Mouse (Mus musculus) frontal cortex, postnatal 14 days (tissue): ENCODE data around the gene Lbhd1.
"Not testable (repeated sequence)": the region's sequence is repeated elsewhere in the genome, so short reads cannot be mapped to it uniquely, and the experiment has no call there.

Experiments used
- DNase-seq, 2 experiments: peaks; one replicate each; pipeline ENCODE4 v3.0.0; 2022; ENCODE audit warnings: low spot score in 2 of 2

Lbhd1 gene

DNA sequence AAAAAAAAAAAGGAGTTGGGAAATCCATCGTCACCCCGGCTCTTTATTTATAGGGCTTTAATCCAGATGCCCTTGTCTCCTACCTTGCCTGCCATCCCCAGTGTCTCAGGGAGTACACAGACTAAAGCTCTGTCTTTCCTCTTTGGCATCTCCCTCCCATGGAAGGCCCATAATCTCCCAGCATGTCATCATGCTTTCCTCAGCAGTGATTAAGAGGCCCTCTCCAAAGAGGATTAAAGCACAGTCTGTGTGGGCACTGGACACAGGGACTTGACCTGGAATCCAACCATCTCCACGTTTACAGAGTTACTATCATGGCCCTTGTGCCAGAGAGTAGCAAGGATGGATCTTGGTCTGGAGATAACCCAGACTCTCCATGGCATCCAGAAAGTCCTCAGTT, at the start of gene Lbhd1, which contains the start of gene Gm49403:
Gene Lbhd1 (plus strand): TSS at position 117 of the 400 bp plus-strand sequence.
Gene Gm49403 (plus strand): TSS at position 315 of the 400 bp plus-strand sequence.
- no peak for DNase-seq

DNA sequence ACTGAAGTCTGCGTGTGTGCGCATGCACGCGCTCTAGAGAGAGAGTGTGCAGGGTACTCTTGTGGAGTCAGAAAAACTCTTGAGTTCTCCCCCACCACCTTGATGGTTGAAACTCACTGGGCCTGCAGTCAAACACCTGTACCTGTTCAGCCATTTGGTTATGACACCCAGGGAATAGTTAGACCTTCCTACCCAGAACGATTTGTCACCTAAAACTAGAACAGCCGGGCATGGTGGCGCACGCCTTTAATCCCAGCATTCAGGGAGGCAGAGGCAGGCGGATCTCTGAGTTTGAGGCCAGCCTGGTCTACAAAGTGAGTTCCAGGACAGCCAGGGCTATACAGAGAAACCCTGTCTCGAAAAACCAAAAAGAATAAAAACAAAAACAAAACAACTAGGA, 47.2 kb upstream of the Lbhd1 start:
- not testable (repeated sequence) for DNase-seq

DNA sequence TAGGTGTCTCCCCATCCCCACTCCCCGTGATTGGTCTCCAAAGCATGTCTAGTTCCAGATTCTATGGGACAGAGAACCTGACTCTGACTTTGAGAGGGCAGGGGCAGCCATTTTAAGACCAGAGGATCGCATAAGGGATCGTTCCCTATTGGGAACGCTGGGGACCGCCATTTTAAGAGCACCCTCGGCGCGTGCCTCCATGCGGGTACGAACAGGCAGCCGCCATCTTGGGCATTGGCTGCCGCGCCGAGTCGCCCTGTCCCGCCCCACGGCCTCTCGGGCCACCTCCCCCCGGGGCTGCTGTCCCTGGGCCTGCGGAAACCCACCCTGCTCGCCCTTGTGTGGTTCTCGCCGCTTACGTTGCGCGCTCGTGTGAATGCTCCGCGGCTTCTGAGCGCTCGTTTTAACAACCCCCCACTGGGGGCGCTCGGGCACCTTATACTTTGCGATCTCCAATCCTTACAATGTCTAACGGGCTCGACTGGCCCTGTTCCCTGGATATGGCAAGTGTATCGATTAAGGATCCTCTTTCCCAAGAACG, 46.2 kb upstream of the Lbhd1 start, which contains the start of gene Bscl2:
Gene Bscl2 (plus strand): TSS at position 217 of the 541 bp plus-strand sequence.
- DNase-seq, result peak; percentile 85 to 87

DNA sequence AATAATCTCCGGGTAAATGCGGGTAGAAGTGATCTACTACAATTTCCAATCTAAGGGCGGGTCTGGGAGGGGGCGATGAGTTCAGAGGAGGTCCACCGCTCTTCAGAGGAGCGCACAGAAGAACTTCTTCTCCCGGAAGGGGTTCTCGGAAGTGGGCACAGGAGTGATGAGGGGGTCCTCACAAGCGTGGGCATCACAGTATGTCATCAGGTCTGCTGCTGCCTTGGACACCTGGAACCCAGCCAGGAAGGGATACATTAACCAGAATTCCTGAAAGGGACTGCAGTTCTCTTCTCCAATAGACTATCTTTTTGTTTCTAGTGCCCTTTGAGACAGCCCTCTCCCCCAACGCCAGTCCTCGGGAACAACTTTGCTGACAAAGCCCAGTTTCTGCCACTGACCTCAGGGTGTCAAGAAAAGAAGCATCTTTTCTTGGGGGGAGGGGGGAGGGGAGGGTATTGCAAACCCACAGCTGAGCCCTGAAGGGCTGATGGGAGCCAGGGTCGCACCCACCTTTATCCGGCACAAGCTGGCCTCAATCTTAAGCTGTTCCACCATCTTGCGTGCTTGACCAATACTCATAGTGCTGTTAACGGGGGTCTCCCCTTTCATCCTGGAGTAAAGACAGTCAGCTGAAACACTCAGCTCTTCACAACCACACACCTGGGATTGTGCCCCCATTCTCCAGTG, 45.3 kb upstream of the Lbhd1 start:
- DNase-seq, result peak in 1 of 2 experiments; percentile 38

DNA sequence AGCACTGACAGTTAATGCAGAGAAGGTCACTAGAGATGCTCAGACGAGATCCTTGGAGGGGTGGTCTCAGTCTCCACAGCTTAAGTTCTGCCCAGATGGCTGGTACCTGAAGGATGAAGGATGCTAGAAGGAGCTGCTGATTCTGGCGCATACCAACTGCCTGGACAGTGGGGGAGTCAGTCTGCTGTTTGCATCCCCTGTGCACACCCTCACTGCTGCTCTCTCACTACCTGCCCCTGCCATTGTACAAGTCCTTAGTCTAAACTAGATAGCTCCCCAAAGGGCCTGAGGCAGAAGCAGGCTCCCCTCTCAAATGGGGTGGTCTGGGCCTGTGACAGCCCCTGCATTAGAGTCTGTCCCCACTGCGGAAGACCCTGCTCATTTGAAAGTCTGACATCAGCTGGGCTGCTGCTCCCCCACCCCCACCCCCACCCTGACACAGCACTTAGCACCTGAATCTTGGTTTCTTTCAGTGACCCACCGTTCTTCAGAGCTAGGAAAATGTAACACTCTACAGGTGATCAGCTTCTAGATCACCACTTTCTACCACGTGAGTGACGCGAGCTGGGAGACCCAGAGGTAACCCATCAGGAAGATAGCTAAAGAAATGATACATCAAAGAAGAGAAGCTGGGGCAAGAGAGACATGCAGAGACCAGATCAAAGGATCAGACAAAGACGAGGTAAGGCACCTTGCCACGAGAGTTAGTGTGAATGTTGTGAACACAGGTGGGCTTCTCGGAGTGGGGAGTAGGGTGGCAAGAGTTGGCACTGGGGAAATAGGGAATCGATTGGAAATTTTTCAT, 44.2 kb upstream of the Lbhd1 start, which contains the start of gene Gng3:
Gene Gng3 (minus strand): TSS at position 92 of the 805 bp plus-strand sequence.
- peak; percentile 75 to 86 for DNase-seq

DNA sequence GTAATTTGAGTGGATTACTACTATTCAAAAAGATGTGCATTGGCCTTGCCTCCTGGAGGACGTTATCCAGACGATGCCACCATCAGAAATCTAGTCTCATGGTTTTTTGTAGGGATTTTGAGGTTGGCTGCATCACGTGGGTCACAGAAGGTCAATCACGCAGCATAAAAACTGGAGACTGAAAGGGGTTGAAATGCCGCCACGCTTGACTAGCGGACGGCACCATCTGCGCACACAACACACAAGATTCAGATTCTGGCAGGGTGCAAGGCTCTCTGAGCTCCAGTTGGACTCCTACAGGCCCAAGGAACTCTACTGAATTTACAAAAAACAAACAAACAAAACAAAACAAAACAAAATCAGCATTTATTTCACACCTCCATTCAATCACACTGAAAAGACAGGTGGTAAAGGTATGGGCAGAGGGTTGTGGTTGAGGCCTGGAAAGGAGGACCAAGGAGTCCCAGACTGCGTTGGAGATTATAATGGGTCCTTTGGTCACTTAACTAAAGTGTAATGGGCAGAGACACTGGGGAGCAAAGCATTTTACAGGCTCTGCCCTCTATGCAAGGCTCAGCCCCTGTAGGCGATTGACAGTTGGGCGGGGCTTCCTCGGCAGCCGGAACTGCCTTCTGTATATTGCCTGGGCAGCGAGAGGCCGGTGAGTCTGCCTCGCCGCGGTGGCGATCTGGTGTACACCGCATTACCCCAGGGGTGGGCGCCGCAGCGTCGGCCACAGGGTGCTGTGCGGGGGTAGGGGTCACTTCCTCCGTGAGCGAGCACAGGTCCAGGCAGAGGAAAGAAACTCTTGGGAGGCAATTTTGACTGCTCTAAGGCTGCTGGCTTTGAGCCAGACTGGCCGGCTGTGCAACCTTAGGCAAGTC, 43.4 kb upstream of the Lbhd1 start:
- peak in 1 of 2 experiments; percentile 69 for DNase-seq

DNA sequence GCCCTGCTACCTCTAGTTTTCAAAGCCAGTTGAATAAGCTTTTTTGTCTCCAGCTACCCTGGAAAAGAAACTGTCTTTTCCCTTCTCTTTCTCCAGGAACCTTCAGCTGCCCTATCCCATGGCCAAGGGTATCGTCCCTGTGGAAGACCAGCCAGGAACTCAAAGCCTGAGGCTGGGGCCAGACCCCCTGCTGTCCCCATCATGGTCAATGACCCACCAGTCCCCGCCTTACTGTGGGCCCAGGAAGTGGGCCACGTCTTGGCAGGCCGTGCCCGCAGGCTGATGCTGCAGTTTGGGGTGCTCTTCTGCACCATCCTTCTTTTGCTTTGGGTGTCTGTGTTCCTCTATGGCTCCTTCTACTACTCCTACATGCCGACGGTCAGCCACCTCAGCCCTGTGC, 42.5 kb upstream of the Lbhd1 start:
- no peak for DNase-seq

DNA sequence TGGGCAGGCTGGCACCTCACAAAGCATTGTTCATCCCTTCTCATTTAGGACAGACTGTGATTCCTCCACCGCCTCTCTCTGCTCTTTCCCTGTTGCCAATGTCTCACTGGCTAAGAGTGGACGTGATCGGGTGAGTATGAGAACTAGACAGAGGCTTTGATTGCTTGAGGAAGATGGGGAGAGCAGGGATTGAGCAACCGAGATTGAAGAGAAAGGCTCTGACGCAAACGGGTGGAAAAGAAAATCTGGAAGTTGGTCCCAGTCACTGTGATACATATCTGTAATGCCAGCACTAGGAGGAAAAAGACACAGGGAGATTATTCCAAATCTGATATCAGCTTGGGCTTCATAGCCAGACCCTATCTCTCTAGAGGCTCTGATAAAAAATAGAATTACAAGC, 40.6 kb upstream of the Lbhd1 start:
- no peak for DNase-seq

DNA sequence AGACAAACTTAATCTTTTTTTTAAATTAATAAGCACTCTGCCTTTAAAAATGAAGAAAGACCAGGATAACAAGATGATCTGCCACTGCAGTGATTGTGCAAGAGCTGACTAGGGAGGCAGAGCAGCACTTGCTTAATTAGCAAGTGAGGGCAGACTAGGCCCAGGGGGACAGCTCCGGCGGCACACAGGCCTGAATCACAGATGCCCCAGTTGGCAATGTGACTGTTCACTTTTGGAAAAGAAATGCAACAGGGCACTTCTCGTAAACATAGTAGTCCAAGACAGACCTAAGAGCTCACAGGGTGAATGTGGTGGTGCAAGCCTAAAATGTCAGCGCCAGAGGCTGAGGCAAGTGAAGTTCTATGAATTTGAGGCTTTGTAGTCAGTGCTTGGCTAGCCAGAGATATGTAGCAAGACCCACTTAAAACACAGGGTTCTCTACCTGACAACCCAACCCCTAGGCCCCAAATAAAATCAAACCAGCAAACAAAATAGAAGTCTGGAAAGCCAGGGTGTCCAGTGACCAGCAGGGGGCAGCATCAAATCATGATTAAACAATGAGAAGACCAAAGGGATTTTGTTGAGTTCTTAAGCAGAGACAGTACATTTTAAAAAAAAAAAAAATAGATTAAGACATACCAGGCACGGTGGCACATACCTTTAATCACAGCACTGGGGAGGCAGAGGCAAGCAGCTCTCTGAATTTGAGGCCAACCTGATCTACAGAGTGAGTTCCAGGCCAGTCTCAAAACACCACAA, 39.0 kb upstream of the Lbhd1 start:
- peak in 1 of 2 experiments; percentile 74 for DNase-seq

DNA sequence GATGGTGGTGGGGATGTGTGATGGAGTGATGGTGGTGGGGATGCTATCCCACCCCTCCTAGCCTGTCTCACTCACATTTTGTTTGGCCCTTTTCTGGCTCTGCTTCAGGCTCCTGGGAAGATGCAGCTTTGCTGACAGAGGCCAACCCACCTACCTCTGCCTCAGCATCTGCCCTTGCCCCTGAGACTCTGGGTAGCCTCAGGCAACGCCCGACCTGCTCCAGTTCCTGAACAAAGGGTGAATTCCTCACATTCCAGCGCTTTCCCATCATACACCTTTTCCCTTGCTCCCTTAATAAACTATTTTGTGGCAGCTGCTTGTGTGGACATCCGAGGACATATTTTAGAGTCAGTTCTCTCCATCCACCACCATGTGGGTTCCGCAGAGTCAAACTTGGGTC, 35.2 kb upstream of the Lbhd1 start:
- DNase-seq, result no peak

DNA sequence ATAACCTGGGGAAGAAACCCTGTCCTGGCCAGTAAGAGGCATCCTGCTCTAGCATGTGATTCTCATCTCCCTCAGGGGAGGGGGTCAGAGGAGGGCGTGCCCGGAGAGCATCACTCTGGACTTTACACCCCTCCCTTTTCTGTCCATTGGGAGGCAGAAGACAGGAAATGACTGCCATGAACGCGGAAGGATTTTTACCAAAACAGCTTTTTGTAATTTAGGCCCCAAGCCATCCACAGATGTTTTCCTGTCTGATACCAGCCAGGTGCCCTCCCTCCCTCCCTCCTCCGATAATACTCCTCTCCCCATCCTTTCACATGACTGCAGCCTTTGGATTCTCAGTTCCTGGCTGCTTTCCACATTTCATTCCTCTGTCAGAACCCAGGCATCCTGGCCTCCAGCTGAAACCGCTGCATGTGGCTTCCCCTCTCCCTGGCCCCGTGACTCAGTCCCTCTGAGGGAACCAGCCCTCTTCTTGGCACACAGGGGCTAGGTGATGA, 33.1 kb upstream of the Lbhd1 start, which contains the start of gene Lrrn4cl:
Gene Lrrn4cl (plus strand): TSS at position 367 of the 500 bp plus-strand sequence.
- no peak for DNase-seq

DNA sequence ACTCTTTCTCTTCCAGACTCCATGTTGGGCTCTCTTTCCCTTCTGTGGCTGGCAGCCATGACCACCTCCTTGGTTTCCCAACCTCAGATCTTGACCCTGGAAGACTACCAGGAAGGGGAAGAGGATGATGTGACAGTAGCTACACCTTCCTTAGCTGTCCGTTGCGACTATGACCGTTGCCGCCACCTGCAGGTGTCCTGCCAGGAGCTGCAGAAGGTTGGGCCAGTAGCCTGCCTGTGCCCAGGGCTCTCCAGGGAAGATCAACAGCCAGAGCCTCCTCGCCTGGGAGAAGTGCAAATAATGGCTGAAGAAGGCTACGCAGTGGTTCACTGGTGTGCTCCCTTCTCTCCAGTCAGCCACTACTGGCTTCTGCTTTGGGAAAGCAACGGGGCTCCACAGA, 31.9 kb upstream of the Lbhd1 start:
- no peak for DNase-seq

DNA sequence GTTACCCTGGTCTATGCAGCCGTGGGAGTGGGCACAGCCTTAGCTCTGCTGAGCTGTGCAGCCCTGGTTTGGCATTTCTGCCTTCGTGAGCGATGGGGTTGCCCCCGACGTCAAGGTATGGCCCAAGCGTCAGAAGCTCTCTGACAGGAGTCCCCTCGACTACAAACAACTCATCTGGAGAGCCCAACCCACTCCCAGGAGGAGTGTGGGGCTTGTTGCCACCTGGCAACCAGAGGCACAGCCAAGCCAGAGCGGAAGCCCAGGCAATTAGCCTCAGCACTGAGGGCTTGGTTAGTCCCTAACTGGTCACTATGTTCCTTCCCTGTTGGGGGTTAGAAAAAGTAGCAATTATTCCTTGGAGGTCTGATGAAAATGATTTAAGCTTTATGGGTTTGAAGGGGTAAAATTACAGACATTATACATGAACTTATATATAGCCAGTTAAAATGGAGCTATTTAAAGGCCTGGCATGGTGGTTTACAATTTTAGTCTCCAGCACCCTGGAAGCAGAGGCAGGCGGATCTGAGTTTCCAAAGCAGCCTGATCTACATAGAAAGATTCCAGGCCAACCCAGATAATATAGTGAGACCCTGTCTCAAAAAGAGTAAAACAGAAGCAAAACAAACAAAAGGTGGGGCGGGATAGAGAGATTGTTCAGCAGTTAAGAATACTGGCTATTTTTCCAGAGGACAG, 31.1 kb upstream of the Lbhd1 start:
- no peak for DNase-seq

DNA sequence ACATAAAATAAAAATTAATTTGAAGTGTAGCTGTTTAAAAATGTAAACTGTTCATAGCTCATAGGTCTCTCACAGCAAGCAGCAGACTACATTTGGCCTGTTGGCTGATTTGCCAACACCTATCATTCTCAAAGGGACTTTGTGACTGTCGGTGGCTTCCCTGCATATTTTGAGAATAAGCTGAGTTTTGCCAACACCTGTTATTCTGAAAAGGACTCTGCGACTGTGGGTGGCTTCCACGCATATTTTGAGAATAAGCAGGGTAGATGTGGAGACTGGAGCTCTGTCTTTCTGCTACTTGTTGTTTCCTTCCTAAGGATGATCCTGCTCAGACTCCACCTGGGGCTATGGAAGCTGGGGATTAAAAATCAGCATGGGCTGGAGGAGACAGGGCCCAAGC, 30.4 kb upstream of the Lbhd1 start:
- DNase-seq, result no peak

DNA sequence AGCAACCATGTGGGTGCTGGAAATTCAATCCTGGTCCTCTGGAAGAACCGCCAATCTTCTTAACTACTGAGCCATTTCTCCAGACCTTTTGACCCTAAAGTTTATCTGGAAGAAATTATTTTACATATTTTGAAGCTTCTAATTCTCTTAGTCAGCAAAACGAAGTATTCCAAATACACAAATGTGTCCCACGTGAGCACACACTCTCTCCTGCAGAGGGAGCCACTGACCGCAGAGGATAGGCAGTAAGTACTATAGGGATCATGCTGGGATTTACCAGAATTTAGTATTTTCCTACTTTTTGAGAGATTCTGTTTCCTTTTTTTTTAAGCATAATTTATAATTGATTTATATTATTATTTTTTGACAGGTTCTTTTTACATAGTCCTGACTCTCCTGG, 25.8 kb upstream of the Lbhd1 start:
- no peak for DNase-seq

DNA sequence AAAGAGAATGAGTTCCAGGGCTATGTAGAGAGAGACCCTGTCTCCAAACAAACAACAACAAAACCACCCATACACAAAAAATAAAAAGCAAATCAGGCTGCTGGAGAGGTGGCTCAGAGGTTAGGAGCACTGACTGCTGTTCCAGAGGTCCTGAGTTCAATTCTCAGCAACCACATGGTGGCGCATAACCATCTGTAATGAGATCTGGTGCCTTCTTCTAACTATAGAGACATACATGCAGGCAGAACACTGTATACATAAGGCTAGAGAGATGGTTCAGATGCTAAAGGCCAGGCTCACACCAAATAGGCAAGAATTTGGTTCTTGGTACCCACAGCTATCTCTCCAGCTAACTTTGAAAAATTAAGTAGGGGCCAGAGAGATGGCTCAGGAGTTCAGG, 24.5 kb upstream of the Lbhd1 start:
- no peak for DNase-seq

DNA sequence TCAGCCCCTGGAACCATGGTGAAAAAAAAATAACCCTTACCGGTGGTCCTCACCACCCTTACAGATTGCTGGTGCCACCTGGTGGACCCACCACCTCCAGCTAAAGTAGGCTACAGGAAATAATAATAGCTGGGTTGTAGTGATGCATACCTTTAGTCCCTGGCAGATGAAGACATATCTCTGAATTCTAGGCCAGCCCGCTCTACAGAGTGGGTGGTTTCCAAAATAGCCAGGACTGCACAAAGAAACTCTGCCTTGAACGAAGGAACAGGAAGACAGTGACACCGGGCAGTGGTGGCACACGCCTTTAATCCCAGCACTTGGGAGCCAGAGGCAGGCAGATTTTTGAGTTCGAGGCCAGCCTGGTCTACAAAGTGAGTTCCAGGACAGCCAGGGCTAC, 19.3 kb upstream of the Lbhd1 start:
- DNase-seq, result no peak

DNA sequence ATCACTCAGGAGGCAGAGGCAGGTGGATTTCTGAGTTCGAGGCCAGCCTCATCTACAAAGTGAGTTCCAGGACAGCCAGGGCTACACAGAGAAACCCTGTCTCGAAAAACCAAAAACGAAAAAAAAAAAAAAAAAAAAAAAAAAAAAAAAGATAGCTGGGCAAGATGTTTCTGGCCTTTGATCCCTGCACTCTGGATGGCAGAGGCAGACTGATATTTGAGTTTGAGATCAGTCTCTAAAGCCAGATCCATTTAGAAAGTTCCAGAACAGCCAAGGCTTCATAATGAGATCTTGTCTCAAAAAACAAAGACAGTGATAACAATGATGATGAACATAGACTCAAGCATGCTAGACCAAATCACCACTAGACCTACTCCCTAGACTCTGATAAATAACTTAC, 13.2 kb upstream of the Lbhd1 start:
- DNase-seq, result not testable (repeated sequence)

DNA sequence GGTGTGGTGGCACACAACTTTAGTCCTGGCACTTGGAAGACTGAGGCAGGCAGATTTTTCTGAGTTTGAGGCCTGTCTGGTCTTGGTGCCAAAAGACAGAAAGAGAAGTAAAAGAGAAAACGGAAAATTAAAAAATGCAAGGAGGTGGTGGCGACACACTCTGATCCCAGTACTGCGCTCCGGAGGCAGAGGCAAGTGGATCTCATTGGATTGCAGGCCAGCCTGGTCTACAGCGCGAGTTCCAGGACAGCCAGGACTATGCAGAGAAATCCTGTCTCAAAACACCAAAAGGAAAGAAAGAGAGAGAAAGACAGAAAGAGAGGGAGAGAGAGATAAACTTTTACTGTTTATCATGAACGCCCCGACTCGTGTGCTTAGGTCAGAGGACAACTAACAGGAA, 12.7 kb upstream of the Lbhd1 start:
- no peak for DNase-seq
